Mouse (Mus musculus) embryo, embryonic 11 days (tissue): ENCODE measurements around the gene Fkbp10.

Source experiments
- DNase-seq: peaks from one replicate; pipeline ENCODE4 v3.0.0-alpha.2; 2015

Gene Fkbp10

GRCm38 (mm10) chr11:100413541-100413940 lies 2.0 kb upstream of the Fkbp10 start:
- DNase-seq: no peak

- DNase-seq: peak; percentile 94
Observed at GRCm38 (mm10) chr11:100414021-100414913, 1.2 kb upstream of the Fkbp10 start, which contains the start of gene P3h4. TSS of gene P3h4 (minus strand) at chr11:100414836.

GRCm38 (mm10) chr11:100421537-100421936 lies 6.0 kb downstream of the Fkbp10 start:
- no peak for DNase-seq

- DNase-seq: no peak
Observed at GRCm38 (mm10) chr11:100423836-100424235, 8.3 kb downstream of the Fkbp10 start.

- peak; percentile 77 for DNase-seq
Observed at GRCm38 (mm10) chr11:100425851-100426250, 10.4 kb downstream of the Fkbp10 start.

GRCm38 (mm10) chr11:100426820-100427219 lies 11.3 kb downstream of the Fkbp10 start:
- DNase-seq: no peak

GRCm38 (mm10) chr11:100428612-100429199 lies 13.2 kb downstream of the Fkbp10 start:
- no peak for DNase-seq

GRCm38 (mm10) chr11:100430052-100430451 lies 14.6 kb downstream of the Fkbp10 start:
- no peak for DNase-seq

- DNase-seq: no peak
Observed at GRCm38 (mm10) chr11:100432002-100432401, 16.5 kb downstream of the Fkbp10 start.

- no peak for DNase-seq
Observed at GRCm38 (mm10) chr11:100435678-100436246, 20.3 kb downstream of the Fkbp10 start.

- no peak for DNase-seq
Observed at GRCm38 (mm10) chr11:100437901-100438300, 22.4 kb downstream of the Fkbp10 start.

GRCm38 (mm10) chr11:100440691-100441522 lies 25.4 kb downstream of the Fkbp10 start:
- DNase-seq: peak; percentile 93

- DNase-seq: no peak
Observed at GRCm38 (mm10) chr11:100441797-100442196, 26.3 kb downstream of the Fkbp10 start, which contains the start of the genes Nt5c3b and Klhl10. TSS of gene Nt5c3b (minus strand) at chr11:100441808. TSS of gene Klhl10 (plus strand) at chr11:100441917.

GRCm38 (mm10) chr11:100442625-100443024 lies 27.1 kb downstream of the Fkbp10 start:
- no peak for DNase-seq

GRCm38 (mm10) chr11:100457247-100457646 lies 41.8 kb downstream of the Fkbp10 start:
- no peak for DNase-seq

GRCm38 (mm10) chr11:100457711-100458110 lies 42.2 kb downstream of the Fkbp10 start:
- no peak for DNase-seq

- DNase-seq: no peak
Observed at GRCm38 (mm10) chr11:100462699-100463098, 47.2 kb downstream of the Fkbp10 start.

GRCm38 (mm10) chr11:100465229-100465792 lies 49.8 kb downstream of the Fkbp10 start:
- no peak for DNase-seq

- no peak for DNase-seq
Observed at GRCm38 (mm10) chr11:100465833-100466232, 50.3 kb downstream of the Fkbp10 start.

GRCm38 (mm10) chr11:100471352-100472196 lies 56.1 kb downstream of the Fkbp10 start:
- DNase-seq: peak; percentile 20

GRCm38 (mm10) chr11:100472197-100472934 lies 56.9 kb downstream of the Fkbp10 start, which contains the start of gene Klhl11:
TSS of gene Klhl11 (minus strand) at chr11:100472741.
- peak; percentile 94 for DNase-seq
